Mouse (Mus musculus) hindbrain, postnatal 0 days (tissue): Measurements from ENCODE around the gene Megf6. TPM values are rescaled to one million over a fixed set of nuclear protein-coding genes. Genes with fewer than 3 reads are reported as not detected.

Experiments
- ATAC-seq: fragments of 200-750 bp; cut with Nextera tagmentation; 2 replicates; pipeline ENCODE4 v1.8.0; 2017; ENCODE audit warnings: mild to moderate bottlenecking, moderate TSS enrichment, moderate library complexity
- DNase-seq: peaks from one replicate; pipeline ENCODE4 v3.0.0-alpha.2; 2015; ENCODE audit warnings: low spot score
- H3K27ac ChIP-seq: fragments of 300-500 bp; sonication (generic); 2 replicates; pipeline ENCODE4 v1.5.1; 2014; ENCODE audit warnings: mild to moderate bottlenecking
- H3K27me3 ChIP-seq: fragments of 300-500 bp; sonication (generic); 2 replicates; pipeline ENCODE4 v1.6.1; 2014; ENCODE audit warnings: low read length, mixed read lengths; ENCODE audit not compliant: insufficient read depth
- H3K36me3 ChIP-seq: fragments of 300-500 bp; sonication (generic); 2 replicates; pipeline ENCODE4 v1.6.1; 2014; ENCODE audit warnings: low read length, mixed read lengths; ENCODE audit not compliant: insufficient read depth
- H3K4me1 ChIP-seq: fragments of 300-500 bp; sonication (generic); 2 replicates; pipeline ENCODE4 v1.6.1; 2014; ENCODE audit warnings: antibody characterized with exemption, low read length, mixed read lengths; ENCODE audit not compliant: insufficient read depth
- H3K4me2 ChIP-seq: fragments of 300-500 bp; sonication (generic); 2 replicates; pipeline ENCODE4 v1.6.1; 2014; ENCODE audit warnings: low read depth, mild to moderate bottlenecking, low read length, moderate library complexity, mixed read lengths
- H3K4me3 ChIP-seq: fragments of 300-500 bp; sonication (generic); 2 replicates; pipeline ENCODE4 v1.5.1; 2014; ENCODE audit warnings: low read length
- H3K9ac ChIP-seq: fragments of 300-500 bp; sonication (generic); replicated peaks from 2 replicates; pipeline ENCODE4 v1.6.1; 2014; ENCODE audit warnings: mild to moderate bottlenecking, low read length, moderate library complexity, mixed read lengths
- H3K9me3 ChIP-seq: fragments of 300-500 bp; sonication (generic); 2 replicates; pipeline ENCODE4 v1.6.1; 2016; ENCODE audit warnings: low read length, mixed read lengths
- CTCF ChIP-seq: IDR thresholded peaks from 2 replicates; pipeline ENCODE4 v1.5.1; 2016; ENCODE audit warnings: antibody characterized with exemption, control low read depth, low read depth
- WGBS: fragments of 180-500 bp; shearing (Covaris S2); extraction: QIAGEN DNeasy Blood & Tissue Kit; methylation state at CpG from one replicate; pipeline ENCODE4 v1.1.7; 2014; 5-methylcytosine and 5-hydroxymethylcytosine counted together
- polyA plus RNA-seq: library from polyadenylated mRNA; unstranded; fragments of >200 nt; fragmentation: Nextera tagmentation; extraction: Ambion mirVana; gene quantifications from 2 replicates; pipeline ENCODE4 v1.2.1, GENCODE M21; 2015
- total RNA-seq: library from RNA; depleted of rRNA; stranded (reverse); fragments of >200 nt; gene quantifications from 2 replicates; pipeline ENCODE4 v1.2.3, GENCODE M21; 2014

Gene Megf6
- total and polyA plus RNA-seq, 2 experiments from 2014 or later: 7.0 to 40.5 TPM

- Histone ChIP-seq H3K4me1 (peaks cover 5% of the 10 kb centered on the region; the same call in 1 of the 2 replicates), H3K4me2 (no peak overlapping the region), H3K27ac (no peak overlapping the region), H3K36me3 (no peaks in the 10 kb centered on the region), H3K27me3 (no peaks in the 10 kb centered on the region), H3K9me3 (no peaks in the 10 kb centered on the region), H3K9ac (no peak overlapping the region), H3K4me3 (no peak overlapping the region)
- TF ChIP-seq CTCF: no peak
- no peak for DNase-seq
- ATAC-seq: no peak
- WGBS: 76% methylated on average over 7 of the region's 7 CpGs
Observed at GRCm38 (mm10) chr4:154231380-154231779, 60.9 kb downstream of the Megf6 start.

GRCm38 (mm10) chr4:154232295-154232694, 61.8 kb downstream of the Megf6 start:
- no peak overlapping the region for H3K4me2 ChIP-seq
- H3K4me1 ChIP-seq: peaks cover 1% of the 10 kb centered on the region
- DNase-seq (no peak), ATAC-seq (no peak)
- WGBS: 55% methylated on average over 4 of the region's 4 CpGs
- no peak for TF ChIP-seq CTCF
- no peak overlapping the region for H3K27ac ChIP-seq
- no peaks in the 10 kb centered on the region for H3K9me3 ChIP-seq
- no peak overlapping the region for H3K9ac ChIP-seq
- H3K27me3 ChIP-seq: no peaks in the 10 kb centered on the region
- H3K4me3 ChIP-seq: no peak overlapping the region
- no peaks in the 10 kb centered on the region for H3K36me3 ChIP-seq

GRCm38 (mm10) chr4:154236001-154236400, 65.5 kb downstream of the Megf6 start:
- Histone ChIP-seq H3K4me3 (no peak overlapping the region), H3K27ac (no peak overlapping the region), H3K4me1 (peaks cover 7% of the 10 kb centered on the region), H3K27me3 (no peaks in the 10 kb centered on the region), H3K9me3 (no peaks in the 10 kb centered on the region), H3K4me2 (no peak overlapping the region), H3K9ac (no peak overlapping the region), H3K36me3 (no peaks in the 10 kb centered on the region)
- DNase-seq (no peak), ATAC-seq (no peak)
- WGBS: 65% methylated on average over 3 of the region's 3 CpGs
- TF ChIP-seq CTCF: no peak

- Histone ChIP-seq H3K9me3 (no peaks in the 10 kb centered on the region), H3K27me3 (no peaks in the 10 kb centered on the region), H3K4me2 (peak overlapping the region; percentile 48), H3K27ac (no peak overlapping the region), H3K4me3 (no peak overlapping the region), H3K36me3 (no peaks in the 10 kb centered on the region), H3K4me1 (peaks cover 7% of the 10 kb centered on the region), H3K9ac (no peak overlapping the region)
- DNase-seq: no peak
- peak; percentile 44; the same call in 1 of the 2 replicates for ATAC-seq
- 11% methylated on average over 10 of the region's 10 CpGs for WGBS
- TF ChIP-seq CTCF: no peak
Observed at GRCm38 (mm10) chr4:154236893-154237292, 66.4 kb downstream of the Megf6 start.

- 4% methylated on average over 8 of the region's 9 CpGs for WGBS
- H3K27ac ChIP-seq: no peak overlapping the region
Observed at GRCm38 (mm10) chr4:154237306-154237705, 66.8 kb downstream of the Megf6 start.

GRCm38 (mm10) chr4:154239199-154239598, 68.7 kb downstream of the Megf6 start:
- Histone ChIP-seq H3K27me3 (no peaks in the 10 kb centered on the region), H3K4me3 (no peak overlapping the region), H3K4me1 (peaks cover 7% of the 10 kb centered on the region), H3K27ac (no peak overlapping the region), H3K9me3 (no peaks in the 10 kb centered on the region), H3K36me3 (no peaks in the 10 kb centered on the region), H3K4me2 (no peak overlapping the region), H3K9ac (no peak overlapping the region)
- 71% methylated on average over 8 of the region's 8 CpGs for WGBS
- no peak for DNase-seq
- no peak for TF ChIP-seq CTCF
- no peak for ATAC-seq

More at GRCm38 (mm10) chr4:154237306-154237705, 66.8 kb downstream of the Megf6 start:
- Histone ChIP-seq H3K36me3 (no peaks in the 10 kb centered on the region), H3K9ac (no peak overlapping the region), H3K4me2 (peak overlapping the region; percentile 48), H3K4me1 (peaks cover 7% of the 10 kb centered on the region), H3K4me3 (0 out of 2 replicates have a peak overlapping the region, but pooled peaks have one; percentile 2), H3K9me3 (no peaks in the 10 kb centered on the region), H3K27me3 (no peaks in the 10 kb centered on the region)
- DNase-seq (no peak), ATAC-seq (peak; percentile 42; the same call in 1 of the 2 replicates)
- TF ChIP-seq CTCF: no peak

GRCm38 (mm10) chr4:154240608-154241007, 70.1 kb downstream of the Megf6 start:
- H3K27me3 ChIP-seq: no peaks in the 10 kb centered on the region
- H3K9me3 ChIP-seq: no peaks in the 10 kb centered on the region
- no peak overlapping the region for H3K4me2 ChIP-seq
- H3K4me3 ChIP-seq: no peak overlapping the region
- H3K36me3 ChIP-seq: no peaks in the 10 kb centered on the region
- H3K4me1 ChIP-seq: peaks cover 7% of the 10 kb centered on the region
- H3K9ac ChIP-seq: no peak overlapping the region
- H3K27ac ChIP-seq: no peak overlapping the region
- no peak for ATAC-seq
- TF ChIP-seq CTCF: peak; percentile 19
- DNase-seq: no peak
- WGBS: 64% methylated on average over 11 of the region's 11 CpGs
